Mouse (Mus musculus) hindbrain, embryonic 11.5 days (tissue): Measurements from ENCODE around the gene S100a2. TPM values are rescaled to one million over a fixed set of nuclear protein-coding genes. Genes with fewer than 3 reads are reported as not detected.

ENCODE experiments used
- ATAC-seq: fragments of 200-750 bp; cut with Nextera tagmentation; 2 replicates; pipeline ENCODE4 v1.8.0; 2017; ENCODE audit warnings: mild to moderate bottlenecking, moderate TSS enrichment, moderate library complexity; ENCODE audit not compliant: low FRiP score
- DNase-seq: peaks from one replicate; pipeline ENCODE4 v3.0.0-alpha.2; 2015; ENCODE audit warnings: low spot score
- H3K27ac ChIP-seq: fragments of 300-500 bp; sonication (generic); 2 replicates; pipeline ENCODE4 v1.5.1; 2014; ENCODE audit warnings: mild to moderate bottlenecking, low read depth, low read length
- H3K27me3 ChIP-seq: fragments of 300-500 bp; sonication (generic); 2 replicates; pipeline ENCODE4 v1.6.1; 2014; ENCODE audit warnings: mild to moderate bottlenecking, low read length, moderate library complexity, mixed read lengths; ENCODE audit not compliant: control insufficient read depth, insufficient read depth
- H3K36me3 ChIP-seq: fragments of 300-500 bp; sonication (generic); 2 replicates; pipeline ENCODE4 v1.6.1; 2014; ENCODE audit warnings: mild to moderate bottlenecking, low read length, moderate library complexity, mixed read lengths; ENCODE audit not compliant: control insufficient read depth, insufficient read depth
- H3K4me1 ChIP-seq: fragments of 300-500 bp; sonication (generic); replicated peaks from 2 replicates; pipeline ENCODE4 v1.6.1; 2014; ENCODE audit warnings: low read length, mixed read lengths; ENCODE audit not compliant: control insufficient read depth, insufficient read depth
- H3K4me2 ChIP-seq: fragments of 300-500 bp; sonication (generic); replicated peaks from 2 replicates; pipeline ENCODE4 v1.6.1; 2014; ENCODE audit warnings: mild to moderate bottlenecking, low read depth, low read length
- H3K4me3 ChIP-seq: fragments of 300-500 bp; sonication (generic); 2 replicates; pipeline ENCODE4 v1.5.1; 2014; ENCODE audit warnings: low read depth, low read length
- H3K9ac ChIP-seq: fragments of 300-500 bp; sonication (generic); 2 replicates; pipeline ENCODE4 v1.6.1; 2014; ENCODE audit warnings: low read depth, low read length
- H3K9me3 ChIP-seq: fragments of 300-500 bp; sonication (generic); 2 replicates; pipeline ENCODE4 v1.6.1; 2016; ENCODE audit warnings: low read length; ENCODE audit not compliant: control insufficient read depth
- WGBS: fragments of 180-500 bp; shearing (Covaris S2); extraction: QIAGEN DNeasy Blood & Tissue Kit; methylation state at CpG from one replicate; pipeline ENCODE4 v1.1.7; 2014; 5-methylcytosine and 5-hydroxymethylcytosine counted together
- polyA plus RNA-seq: library from polyadenylated mRNA; unstranded; fragments of >200 nt; fragmentation: Nextera tagmentation; extraction: Ambion mirVana; gene quantifications from 2 replicates; pipeline ENCODE4 v1.2.1, GENCODE M21; 2014

S100a2 gene
- not detected in 2 replicates for polyA plus RNA-seq

GRCm38 (mm10) chr3:90589947-90590346 lies at the start of gene S100a2:
TSS of gene S100a2 (plus strand) at chr3:90590247.
- DNase-seq, result no peak
- no peak for ATAC-seq
- no peak within 1 kb of the TSS for H3K4me2 ChIP-seq
- no peak within 1 kb of the TSS for H3K27ac ChIP-seq
- H3K27me3 ChIP-seq, result no peaks in the 10 kb centered on the region
- no peaks in the 10 kb centered on the region for H3K36me3 ChIP-seq
- H3K4me3 ChIP-seq, result no peak within 1 kb of the TSS
- H3K4me1 ChIP-seq, result no peaks in the 10 kb centered on the region
- no peaks in the 10 kb centered on the region; the same call in 1 of the 2 replicates for H3K9me3 ChIP-seq
- 88% methylated on average over 8 of the region's 8 CpGs for WGBS
- H3K9ac ChIP-seq, result no peak within 1 kb of the TSS

- Histone ChIP-seq H3K9ac (0 out of 2 replicates have a peak overlapping the region, but pooled peaks have one; percentile 19), H3K4me1 (no peaks in the 10 kb centered on the region), H3K27ac (peak overlapping the region; percentile 36; the same call in 1 of the 2 replicates), H3K27me3 (no peaks in the 10 kb centered on the region), H3K9me3 (no peaks in the 10 kb centered on the region), H3K36me3 (no peaks in the 10 kb centered on the region), H3K4me2 (peak overlapping the region; percentile 21), H3K4me3 (no peak overlapping the region)
- DNase-seq (peak; percentile 38), ATAC-seq (peak; percentile 76)
- 32% methylated on average over 4 of the region's 4 CpGs for WGBS
Observed at GRCm38 (mm10) chr3:90540904-90541303, 49.1 kb upstream of the S100a2 start.

GRCm38 (mm10) chr3:90549676-90550420 lies 40.2 kb upstream of the S100a2 start:
- Histone ChIP-seq H3K9ac (no peak overlapping the region), H3K36me3 (no peaks in the 10 kb centered on the region), H3K4me2 (no peak overlapping the region), H3K9me3 (no peaks in the 10 kb centered on the region), H3K27ac (no peak overlapping the region), H3K4me1 (no peaks in the 10 kb centered on the region), H3K27me3 (no peaks in the 10 kb centered on the region), H3K4me3 (no peak overlapping the region)
- 58% methylated on average over 5 of the region's 5 CpGs for WGBS
- DNase-seq, result no peak
- no peak for ATAC-seq

DNA sequence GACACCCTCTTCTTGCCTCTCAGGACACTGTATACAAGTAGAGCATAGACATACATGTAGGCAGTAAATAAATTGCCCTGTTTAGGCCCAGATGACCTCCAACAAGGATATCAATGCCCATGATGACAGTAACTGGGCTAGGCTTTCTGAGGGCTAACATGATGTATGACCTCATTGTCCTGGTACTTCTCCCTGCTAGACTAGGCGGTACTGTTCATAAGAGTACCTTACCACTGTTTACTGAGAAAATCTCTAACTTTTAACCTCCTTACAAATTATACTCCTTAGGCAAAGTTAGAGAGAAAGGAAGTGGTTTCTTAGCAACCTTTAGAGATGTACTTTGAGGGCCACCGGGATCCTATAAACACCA lies 39.6 kb upstream of the S100a2 start:
- H3K4me1 ChIP-seq, result no peaks in the 10 kb centered on the region
- H3K9ac ChIP-seq, result no peak overlapping the region
- DNase-seq (no peak), ATAC-seq (no peak)
- no peak overlapping the region for H3K4me2 ChIP-seq
- H3K4me3 ChIP-seq, result no peak overlapping the region
- 90% methylated on average over 2 of the region's 2 CpGs for WGBS
- H3K27me3 ChIP-seq, result no peaks in the 10 kb centered on the region
- no peak overlapping the region for H3K27ac ChIP-seq
- H3K36me3 ChIP-seq, result no peaks in the 10 kb centered on the region
- H3K9me3 ChIP-seq, result no peaks in the 10 kb centered on the region

- WGBS, result 81% methylated on average over 2 of the region's 2 CpGs
- H3K9ac ChIP-seq, result no peak overlapping the region
- no peak overlapping the region for H3K4me3 ChIP-seq
- no peaks in the 10 kb centered on the region for H3K36me3 ChIP-seq
- no peak overlapping the region for H3K4me2 ChIP-seq
- no peaks in the 10 kb centered on the region for H3K4me1 ChIP-seq
- no peaks in the 10 kb centered on the region for H3K9me3 ChIP-seq
- H3K27ac ChIP-seq, result no peak overlapping the region
- ATAC-seq, result no peak
- no peak for DNase-seq
- no peaks in the 10 kb centered on the region for H3K27me3 ChIP-seq
Observed at GRCm38 (mm10) chr3:90552231-90552630, 37.8 kb upstream of the S100a2 start.

GRCm38 (mm10) chr3:90555954-90556353 lies 34.1 kb upstream of the S100a2 start:
- Histone ChIP-seq H3K27ac (no peak overlapping the region), H3K9ac (no peak overlapping the region), H3K4me3 (no peak overlapping the region), H3K9me3 (no peaks in the 10 kb centered on the region), H3K4me2 (no peak overlapping the region), H3K27me3 (no peaks in the 10 kb centered on the region), H3K4me1 (no peaks in the 10 kb centered on the region), H3K36me3 (no peaks in the 10 kb centered on the region)
- peak; percentile 59 for ATAC-seq
- 46% methylated on average over 5 of the region's 5 CpGs for WGBS
- no peak for DNase-seq

GRCm38 (mm10) chr3:90560008-90560628 lies 29.9 kb upstream of the S100a2 start, which contains the start of gene S100a3:
TSS of gene S100a3 (plus strand) at chr3:90560578.
- no peak within 1 kb of the TSS for H3K4me3 ChIP-seq
- ATAC-seq, result no peak
- no peak for DNase-seq
- H3K9me3 ChIP-seq, result no peaks in the 10 kb centered on the region
- no peaks in the 10 kb centered on the region for H3K4me1 ChIP-seq
- no peaks in the 10 kb centered on the region for H3K36me3 ChIP-seq
- 85% methylated on average over 6 of the region's 6 CpGs for WGBS
- no peak within 1 kb of the TSS for H3K27ac ChIP-seq
- H3K4me2 ChIP-seq, result no peak within 1 kb of the TSS
- no peak within 1 kb of the TSS for H3K9ac ChIP-seq
- no peaks in the 10 kb centered on the region for H3K27me3 ChIP-seq

DNA sequence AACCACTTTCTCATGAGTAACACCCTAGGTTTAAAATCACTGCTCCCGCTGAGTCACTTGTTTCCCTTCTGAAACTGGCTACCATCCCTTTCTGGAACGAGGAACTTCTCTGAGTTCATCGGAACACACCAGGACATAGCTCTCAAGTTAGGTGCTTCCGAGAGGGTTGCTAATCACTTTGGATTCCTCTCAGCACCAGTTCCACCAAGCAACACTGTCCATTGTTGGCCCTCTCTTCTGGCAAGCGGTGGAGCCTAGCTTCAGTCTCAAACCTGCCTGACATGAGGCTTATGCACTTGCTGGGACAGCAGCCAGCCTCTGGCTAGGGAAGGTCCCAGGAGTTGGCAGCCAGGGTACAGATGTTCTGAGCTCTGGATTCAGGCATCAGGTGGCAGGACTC lies 15.4 kb upstream of the S100a2 start:
- H3K27me3 ChIP-seq, result no peaks in the 10 kb centered on the region
- ATAC-seq (no peak), DNase-seq (no peak)

GRCm38 (mm10) chr3:90575320-90575719 lies 14.7 kb upstream of the S100a2 start:
- Histone ChIP-seq H3K27ac (no peak overlapping the region), H3K36me3 (no peaks in the 10 kb centered on the region), H3K4me2 (no peak overlapping the region), H3K9me3 (no peaks in the 10 kb centered on the region), H3K4me3 (no peak overlapping the region), H3K9ac (no peak overlapping the region), H3K4me1 (no peaks in the 10 kb centered on the region), H3K27me3 (no peaks in the 10 kb centered on the region)
- DNase-seq (no peak), ATAC-seq (no peak)
- WGBS, result 86% methylated on average over 3 of the region's 3 CpGs

More for the DNA sequence above, 15.4 kb upstream of the S100a2 start:
- no peaks in the 10 kb centered on the region for H3K4me1 ChIP-seq
- H3K27ac ChIP-seq, result no peak overlapping the region
- no peak overlapping the region for H3K9ac ChIP-seq
- 86% methylated on average over 5 of the region's 5 CpGs for WGBS
- no peak overlapping the region for H3K4me3 ChIP-seq
- no peak overlapping the region for H3K4me2 ChIP-seq
- no peaks in the 10 kb centered on the region for H3K36me3 ChIP-seq
- H3K9me3 ChIP-seq, result no peaks in the 10 kb centered on the region
